Mouse (Mus musculus): ENCODE data around the gene Cnpy2.
"Not testable (repeated sequence)": the region's sequence is repeated elsewhere in the genome, so short reads cannot be mapped to it uniquely, and the experiment has no call there.

Cnpy2 gene

DNA sequence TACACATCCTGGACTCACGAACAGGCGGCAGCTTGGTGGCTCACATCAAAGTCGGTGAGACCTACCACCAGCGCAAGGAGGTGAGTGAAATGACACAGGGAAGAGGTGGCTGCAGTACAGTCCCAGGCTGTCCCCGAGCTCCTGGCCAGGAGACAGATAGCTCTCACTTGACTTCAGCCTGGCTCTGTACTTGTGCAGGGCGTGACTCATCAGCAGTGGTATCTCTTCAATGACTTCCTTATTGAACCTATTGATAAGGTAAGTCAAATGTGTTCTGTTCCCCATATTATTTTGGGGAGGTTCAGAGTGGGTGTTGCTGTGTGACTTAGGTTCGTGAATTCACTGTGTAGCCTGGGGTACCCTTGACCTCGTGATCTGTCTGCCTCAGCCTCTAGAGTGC is 6.7 kb upstream of the Cnpy2 start:
- no peak for DNase-seq

DNA sequence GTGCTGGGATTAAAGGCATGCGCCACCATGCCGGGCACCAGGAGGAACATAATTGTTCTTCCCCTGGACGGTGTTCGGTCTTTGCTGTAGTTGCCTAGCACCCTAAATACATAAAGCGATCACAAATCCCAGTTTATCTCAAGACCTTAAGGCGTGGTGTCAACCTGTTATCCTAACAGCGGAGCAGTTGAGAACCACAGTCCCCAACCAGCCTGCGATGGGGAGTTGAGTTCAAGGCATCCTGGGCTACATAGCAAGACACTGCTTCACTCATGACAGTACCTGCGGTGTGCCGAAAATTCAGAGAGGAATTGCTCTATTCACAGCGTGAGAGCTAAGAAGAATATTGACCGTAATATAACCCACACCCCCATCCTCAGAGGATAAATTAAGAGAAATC is 618 bp upstream of the Cnpy2 start:
- DNase-seq, result no peak

DNA sequence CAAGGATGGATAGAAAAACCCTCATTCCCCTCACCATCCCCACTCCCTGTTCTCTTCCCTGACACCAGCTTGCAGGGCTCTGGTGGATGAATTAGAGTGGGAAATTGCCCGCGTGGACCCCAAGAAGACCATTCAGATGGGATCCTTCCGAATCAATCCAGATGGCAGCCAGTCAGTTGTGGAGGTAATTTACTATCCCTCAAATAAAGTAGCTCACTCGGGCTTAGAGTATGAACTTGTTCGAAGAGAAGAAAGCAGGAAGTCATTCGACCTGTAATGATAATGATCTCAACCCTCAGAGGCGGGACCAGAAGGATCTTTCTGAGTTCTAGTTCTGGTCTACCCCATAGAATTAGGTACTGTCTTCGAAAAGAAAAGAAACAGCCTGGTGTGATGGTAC is 1.3 kb downstream of the Cnpy2 start:
- no peak for DNase-seq

DNA sequence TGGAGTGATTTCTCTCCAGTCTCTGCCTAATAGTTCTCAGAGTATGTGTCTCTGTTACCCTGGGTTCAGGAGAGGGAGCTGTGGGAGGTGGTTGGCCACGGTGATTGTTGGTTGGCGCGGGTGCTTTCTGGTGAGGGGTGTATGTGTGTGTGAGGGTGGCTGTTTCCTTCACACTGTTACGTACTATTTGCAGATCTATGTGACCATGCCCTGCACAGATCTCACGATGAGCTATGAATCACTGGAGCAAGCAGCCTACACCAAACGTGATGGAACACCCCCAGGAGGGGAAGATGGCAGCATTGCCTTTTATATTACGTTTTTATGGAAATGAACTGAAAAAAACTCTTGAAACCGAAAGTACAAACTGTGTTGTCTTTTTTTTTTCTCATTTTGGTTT is 4.6 kb downstream of the Cnpy2 start:
- DNase-seq, result no peak

DNA sequence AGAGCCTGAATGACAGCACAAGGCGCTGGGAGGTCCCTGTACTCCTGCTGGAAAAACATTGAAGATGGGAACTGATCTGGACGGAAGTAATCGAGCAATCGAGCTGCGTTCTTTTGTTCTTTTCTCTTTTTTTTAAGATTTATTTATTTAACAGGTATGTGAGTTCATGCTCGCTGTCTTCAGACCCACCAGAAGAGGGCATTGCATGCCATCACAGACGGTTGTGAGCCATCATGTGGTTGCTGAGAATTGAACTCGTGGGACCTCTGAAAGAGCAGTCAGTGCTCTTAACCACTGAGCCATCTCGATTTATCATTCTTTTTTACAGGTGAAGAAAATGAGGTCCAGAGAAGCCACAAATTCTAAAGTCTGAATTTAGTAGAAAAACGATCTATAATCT is 5.4 kb downstream of the Cnpy2 start:
- DNase-seq, result no peak

DNA sequence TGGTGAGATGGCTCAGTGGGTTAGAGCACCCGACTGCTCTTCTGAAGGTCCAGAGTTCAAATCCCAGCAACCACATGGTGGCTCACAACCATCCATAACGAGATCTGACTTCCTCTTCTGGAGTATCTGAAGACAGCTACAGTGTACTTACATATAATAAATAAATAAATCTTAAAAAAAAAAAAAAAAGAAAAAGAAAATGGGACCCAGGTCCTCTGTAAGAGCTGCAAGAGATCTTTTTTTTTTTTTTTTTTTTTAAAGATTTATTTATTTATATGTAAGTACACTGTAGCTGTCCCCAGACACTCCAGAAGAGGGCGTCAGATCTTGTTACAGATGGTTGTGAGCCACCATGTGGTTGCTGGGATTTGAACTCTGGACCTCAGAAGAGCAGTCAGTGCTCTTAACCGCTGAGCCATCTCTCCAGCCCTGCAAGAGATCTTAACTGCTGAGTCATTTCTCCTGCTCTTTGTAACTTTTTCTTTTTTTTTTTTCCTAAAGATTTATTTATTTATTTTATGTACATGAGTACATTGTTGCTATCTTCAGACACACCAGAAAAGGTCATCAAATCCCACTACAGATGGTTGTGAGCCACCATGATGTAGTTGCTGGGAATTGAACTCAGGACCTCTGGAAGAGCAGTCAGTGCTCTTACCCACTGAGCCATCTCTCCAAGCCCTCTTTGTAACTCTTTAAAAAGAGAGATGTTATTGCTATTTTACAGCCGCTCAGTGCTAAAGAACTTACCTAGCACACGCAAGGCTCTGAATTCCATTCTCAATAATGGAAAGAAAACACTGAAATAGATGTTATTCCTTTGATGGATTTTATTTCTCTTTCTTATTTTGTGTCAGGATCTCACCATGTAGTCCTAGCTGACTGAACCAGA is 10.3 kb downstream of the Cnpy2 start:
- DNase-seq, result not testable (repeated sequence)

DNA sequence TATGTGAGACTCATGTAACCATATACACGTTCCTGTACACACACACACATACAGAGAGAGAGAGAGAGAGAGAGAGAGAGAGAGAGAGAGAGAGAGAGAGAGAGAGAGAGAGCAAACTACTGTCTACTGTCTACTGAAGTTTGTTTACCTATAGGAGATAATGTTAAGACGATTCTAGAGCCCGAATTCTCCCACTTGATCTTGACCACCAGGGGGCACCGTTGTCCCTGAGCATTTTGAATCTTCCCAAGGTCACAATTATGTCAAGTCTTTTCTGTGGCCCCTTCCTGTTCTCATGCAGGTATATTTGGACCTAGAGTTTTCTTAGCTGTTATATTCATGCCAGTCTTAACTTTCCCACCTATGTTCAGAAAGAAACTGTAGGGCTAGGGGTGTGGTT is 13.3 kb downstream of the Cnpy2 start:
- DNase-seq, result peak; percentile 56

DNA sequence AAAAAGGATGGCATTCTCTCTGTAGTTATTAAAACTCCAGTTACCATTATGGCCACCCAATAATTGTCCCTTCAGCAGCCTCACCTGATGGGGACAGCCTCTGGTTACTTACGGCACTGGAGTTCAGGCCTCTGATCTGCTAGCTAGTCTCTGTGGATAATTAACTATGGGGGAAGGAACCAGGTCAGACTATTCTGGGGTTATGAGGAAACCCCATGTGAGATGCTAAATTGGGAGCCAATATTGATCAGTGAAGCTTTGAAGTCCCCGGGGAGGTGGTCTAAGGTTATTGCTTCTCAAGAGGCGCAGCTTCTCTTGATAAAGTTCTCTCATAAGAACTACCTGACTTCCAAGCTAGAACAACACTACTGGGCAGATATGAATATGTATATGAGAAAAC is 13.9 kb downstream of the Cnpy2 start:
- DNase-seq, result no peak

DNA sequence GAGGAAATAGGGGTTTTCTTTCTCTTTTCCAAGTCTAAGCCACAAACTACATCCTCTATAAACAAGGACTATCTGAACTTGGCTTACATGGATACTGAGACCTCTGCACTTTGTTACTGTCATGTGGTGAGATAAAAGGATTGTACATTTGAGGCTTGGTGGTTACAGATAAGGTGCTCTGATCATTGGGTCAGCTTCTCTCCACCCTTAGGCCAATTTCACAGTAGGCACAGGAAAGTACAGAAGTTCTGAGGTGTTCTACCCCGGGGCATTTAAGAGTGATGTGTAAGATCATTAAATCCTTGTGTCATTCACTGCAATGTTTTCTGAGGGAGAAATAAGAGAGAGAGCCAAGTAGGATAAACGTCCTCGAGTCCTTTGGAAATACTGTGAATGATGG is 14.3 kb downstream of the Cnpy2 start:
- DNase-seq, result no peak

DNA sequence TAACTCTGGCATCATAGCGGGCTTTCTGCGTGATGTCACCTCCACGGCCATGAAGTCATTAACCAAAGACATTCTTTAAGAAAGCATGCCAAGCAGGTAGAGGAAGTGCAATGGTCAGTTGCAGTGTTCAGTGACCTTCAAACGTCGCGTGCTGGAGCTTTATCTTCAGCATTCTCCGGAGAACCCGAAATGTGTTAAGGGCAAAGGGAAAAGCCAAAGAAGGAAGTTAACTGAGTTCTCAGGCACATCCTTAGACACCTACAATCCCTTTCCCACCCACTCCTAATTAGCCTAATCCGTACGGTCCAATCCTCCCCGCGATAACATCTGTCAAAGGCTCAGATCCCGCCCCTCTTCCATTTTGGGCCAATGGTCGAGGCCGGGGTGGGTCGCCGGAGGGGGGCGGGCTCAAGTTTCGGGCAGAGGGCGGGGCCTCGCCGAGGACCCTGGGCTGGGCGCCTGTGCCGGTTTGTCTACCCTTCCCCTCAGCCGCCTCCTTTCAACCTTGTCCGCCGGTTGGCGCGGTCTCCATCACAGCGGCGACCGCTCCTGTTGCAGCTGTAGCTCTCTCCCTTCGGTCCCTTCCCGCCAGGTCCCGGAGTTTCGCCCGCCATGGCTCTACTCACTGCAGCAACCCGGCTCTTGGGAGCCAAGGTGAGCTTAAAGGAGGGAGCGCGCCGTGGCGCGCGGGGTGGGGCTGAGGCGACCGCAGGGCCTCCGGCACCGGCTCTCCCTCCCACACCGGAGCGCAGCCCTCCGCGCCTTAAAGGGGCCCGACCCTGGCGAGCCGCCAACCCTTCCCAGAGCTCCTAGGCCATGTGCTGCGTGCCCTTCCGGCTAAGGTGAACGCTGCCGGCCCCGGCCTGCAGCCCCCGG is 15.3 kb downstream of the Cnpy2 start, which contains the start of gene Cs:
Gene Cs (plus strand): TSS at position 429 of the 876 bp plus-strand sequence.
- DNase-seq, result peak; percentile 96

DNA sequence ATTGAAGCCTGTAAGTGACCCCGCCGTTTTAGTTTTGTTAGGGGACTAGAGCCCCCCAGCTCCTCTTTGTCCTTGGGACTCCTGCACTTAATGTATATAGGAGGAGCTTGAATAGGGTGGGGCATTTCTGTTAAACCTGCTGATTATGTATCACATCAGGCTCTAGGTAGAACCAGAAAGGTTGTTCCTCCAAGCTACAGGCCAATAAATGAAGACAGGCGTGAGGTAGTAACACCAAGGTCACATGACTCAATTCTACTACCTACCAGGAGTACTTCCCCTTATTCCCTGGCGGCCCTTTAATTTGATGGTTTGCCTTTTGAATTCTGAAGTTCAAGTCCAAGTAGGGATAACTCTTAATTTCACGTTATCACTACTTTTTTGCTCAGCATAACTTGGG is 16.2 kb downstream of the Cnpy2 start:
- no peak for DNase-seq

DNA sequence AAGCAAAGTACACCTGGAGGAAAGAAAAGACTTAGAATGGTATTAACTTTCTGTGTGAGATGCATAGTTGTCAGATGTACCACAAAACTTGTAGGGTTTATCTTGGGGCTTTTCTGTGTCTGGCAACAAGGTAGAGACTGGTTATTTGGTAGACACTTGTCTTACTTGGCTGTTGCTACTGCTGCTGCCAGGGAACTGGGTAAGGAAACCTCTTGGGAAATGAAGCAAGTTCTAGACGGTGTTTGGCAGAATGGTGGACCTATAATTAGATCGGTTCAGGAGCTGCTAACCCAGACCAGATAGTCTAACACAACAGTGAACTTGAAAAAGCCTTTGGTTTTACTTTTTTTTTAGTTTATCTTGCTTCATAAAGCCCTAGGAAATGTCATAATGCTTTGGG is 16.7 kb downstream of the Cnpy2 start:
- DNase-seq, result no peak

DNA sequence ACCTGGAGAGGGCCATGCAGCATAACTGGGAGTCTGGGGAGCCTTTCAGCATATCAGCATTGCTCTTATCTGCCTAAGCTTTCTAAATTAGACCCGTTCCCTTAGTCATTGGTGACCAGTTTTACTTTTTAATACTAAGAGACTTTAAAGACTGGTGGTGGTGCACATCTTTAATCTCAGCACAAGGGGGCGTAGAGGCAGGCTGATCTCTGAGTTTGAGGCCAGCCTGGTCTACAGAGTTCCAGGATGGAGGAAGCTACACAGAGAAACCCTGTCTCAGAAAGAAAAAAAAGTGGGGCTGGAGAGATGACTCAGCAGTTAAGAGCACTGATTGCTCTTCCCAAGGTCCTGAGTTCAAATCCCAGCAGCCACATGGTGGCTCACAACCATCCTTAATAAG is 18.0 kb downstream of the Cnpy2 start:
- DNase-seq, result no peak

DNA sequence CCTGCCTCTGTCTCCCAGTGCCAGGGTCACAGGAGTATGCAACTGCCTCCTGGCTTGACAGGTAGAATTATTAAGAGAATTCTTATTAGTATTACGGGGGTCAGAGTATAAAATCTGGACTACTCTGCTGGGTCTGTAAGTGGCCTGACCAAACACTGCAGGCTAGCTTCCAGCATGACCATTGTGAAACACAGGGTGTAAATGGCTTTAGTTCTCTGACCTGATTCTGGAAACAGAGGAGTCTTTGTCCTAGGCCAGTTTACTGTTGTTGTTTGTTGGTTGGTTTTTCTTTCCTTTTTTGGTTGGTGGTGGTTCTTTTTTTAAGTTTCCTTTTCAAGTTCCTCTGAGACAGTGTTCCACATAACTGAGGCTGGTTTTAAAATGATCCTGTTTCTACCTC is 21.2 kb downstream of the Cnpy2 start:
- no peak for DNase-seq

DNA sequence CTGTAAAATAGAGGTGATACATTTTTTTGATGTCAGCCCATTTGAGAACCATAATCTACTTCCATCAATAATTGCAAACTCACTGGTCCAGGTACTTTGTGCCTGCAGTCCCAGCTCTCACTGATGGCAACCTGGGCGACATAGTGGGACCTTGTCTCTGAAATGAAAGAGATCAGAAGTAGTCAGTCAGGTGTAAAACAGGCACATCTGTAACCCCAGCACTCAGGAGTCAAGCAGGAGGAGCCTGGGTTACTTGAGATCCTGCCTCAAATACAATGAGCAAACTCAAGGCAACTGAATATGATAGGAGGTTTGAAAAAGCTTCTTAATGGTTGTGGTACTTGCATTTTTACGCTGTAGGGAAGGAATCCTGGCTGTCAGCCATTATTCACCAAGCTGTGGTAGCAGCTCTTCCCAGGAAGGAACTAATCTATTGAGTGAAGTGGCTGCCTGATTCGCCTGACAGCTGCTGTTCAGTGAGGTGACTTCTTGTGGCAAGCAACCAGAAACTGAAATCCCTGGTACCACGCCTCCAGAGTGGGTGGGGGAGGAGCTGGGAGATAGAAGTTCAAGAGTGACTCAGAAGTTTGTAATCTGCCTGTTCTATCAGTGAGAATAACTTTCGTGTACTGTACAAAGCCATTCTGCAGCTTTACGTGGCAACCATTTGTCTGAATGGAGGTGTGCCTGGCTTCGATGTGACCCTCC is 22.5 kb downstream of the Cnpy2 start:
- DNase-seq, result peak; percentile 74

DNA sequence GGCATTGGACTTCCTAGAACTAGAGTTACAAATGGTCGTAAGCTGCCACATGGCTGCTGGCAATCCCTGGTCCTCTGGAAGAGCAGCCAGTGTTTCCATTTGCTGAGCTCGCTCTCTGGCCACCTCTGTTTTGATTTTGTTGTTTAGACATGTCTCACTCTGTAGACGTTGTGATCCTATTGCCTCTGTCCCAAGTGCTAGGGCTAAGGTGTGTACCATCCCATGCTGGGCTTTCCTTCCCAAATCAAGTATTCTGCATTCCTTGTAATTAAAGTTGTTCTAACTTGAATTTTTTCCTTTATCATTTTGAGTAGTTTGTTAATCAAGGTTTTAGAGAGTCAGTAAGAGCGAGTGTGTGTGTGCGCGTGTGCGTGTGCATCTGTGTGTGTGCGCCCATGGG is 25.3 kb downstream of the Cnpy2 start:
- DNase-seq, result no peak

DNA sequence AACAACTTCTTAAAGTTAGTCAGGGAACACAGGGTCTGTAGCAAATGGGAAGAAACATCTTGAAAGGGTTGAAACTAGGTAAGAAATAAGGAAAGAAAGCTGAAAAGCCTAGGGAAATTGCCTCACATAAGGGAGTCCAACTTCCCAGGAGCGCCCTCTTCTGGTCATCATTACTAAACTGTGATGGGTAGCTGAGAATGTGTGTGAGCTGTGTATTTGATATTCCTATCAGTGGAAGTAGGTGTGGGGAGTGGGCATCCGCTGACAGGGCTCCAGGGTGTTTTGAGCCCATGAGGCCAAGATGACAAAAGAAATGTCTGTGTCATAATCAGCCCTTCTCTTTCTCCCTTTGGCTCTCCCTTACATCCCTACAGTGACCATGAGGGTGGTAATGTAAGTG is 36.5 kb downstream of the Cnpy2 start:
- no peak for DNase-seq

DNA sequence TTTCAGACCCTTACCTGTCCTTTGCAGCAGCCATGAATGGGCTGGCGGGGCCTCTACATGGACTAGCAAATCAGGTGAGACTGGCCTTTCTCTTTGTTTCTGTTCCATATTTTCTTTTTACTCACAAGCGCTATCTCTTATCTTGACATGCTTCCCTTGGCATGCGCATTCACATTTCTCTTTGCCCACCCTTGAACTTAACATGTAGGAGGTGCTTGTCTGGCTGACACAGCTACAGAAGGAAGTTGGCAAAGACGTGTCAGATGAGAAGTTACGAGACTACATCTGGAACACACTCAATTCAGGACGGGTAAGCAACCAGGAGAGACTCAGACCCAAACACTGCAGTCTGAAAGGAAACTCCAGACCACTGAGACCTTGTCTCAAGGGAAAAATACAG is 37.0 kb downstream of the Cnpy2 start:
- DNase-seq, result no peak

DNA sequence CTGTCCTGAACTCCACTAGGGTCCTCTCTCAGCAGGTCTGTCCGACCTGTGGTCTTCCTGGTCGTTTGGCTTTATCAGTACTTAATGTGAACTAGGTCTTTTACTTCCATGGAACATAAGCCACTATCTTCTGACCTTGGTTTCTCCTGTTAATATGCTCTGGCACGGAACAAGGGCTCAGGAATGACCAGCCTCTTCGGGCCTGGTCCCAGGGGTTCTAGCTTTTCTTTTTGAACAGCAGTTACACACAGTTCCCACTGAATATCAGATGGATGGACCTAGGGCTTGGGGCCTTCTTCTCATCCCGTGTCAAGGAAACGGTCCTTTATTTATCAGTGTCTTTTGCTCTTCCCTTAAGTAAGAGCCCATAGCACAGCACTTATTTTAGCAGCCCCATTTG is 39.6 kb downstream of the Cnpy2 start:
- no peak for DNase-seq

DNA sequence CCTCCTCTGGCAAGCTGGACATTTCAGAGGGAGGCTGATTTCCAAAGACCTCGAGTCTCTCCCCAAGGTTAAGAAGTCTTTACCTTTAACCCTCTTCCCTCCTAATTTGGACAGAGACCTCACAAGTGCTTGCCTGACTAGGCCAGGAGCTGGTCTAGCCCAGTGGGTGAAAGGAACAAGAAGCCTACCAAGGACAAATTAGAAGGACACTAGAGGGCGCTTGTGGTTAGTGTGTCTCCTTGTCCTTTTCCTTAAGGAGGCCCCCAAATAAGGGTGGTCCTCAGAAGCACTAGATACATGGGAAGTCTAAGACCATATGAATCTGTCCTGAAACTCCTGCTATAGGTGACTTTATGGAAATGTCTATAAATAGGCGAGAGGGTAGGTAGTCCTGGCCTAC is 40.3 kb downstream of the Cnpy2 start:
- no peak for DNase-seq

DNA sequence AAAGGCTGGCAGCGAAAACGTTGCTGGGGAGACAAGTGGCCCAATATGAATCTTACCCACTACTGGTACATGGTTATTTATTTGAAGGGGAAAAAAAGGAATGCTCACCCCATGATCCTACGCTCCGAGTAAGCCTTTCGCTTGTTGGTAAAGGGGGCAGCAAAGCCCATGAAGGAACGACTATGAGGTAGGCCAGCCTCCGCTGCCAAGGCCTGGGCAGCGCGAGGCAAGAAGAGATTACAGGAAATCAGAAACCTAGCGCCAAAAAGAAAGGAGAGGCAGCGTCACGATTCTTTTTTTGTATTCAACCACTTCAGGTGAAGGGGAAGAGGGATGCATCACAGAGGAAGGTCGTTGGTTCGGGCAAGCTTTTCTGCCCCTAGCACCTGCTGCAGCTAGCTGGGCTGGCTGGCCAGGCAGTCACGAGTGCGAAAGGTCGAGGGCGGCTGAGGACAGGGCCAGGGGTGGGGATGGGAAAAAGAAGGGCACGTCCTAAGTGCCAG is 45.7 kb downstream of the Cnpy2 start:
- peak; percentile 87 for DNase-seq

DNA sequence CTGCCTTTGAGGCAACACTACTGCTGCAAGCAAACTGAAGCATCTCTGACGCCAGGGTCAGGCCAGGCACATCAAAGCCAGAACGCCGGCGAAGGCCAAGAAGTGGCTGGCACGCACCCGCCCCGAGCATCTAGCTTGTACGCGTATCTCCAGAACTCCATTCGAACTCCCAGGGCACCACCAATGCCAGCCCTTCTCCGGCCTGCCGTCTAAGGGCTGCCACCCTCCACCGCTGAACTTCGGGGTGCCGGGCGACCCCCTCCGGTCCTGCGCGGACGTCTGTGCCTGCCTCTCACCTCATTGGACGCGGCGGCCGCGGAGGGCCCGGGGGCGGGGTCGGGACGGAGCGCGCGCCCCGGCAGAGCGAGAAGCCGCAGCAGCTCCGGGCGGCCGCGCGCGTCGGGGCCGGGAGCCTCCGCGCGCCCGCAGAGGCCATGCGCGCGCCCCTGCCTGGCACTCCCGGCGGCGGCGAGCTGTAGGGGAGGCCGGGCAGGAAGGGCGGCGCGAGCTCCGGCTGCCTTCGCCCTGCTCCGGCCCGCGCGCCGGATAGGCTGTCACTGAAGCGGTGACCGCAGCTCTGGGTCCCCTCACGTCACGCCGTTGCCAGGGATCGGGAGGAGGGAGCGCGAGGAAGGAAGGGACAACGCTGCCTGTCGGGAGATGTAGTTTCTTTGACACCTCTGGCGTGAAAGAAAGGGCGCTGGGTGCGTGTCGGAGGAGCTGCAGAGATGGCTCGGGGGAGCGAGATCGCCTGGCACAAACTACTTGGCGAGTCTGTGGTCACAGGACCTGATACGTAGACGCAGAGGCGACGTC is 46.4 kb downstream of the Cnpy2 start, which contains the start of gene Coq10a:
Gene Coq10a (minus strand): TSS at position 596 of the 816 bp plus-strand sequence.
- DNase-seq, result peak; percentile 95
